Mouse (Mus musculus): ENCODE measurements at regions not wholly inside any gene's neighbourhood (a gene's known extent, or its start where the extent isn't known, plus 50 kb on each side); places are given as distances from the start of the nearest gene placed in this dataset.

GRCm38 (mm10) chr9:43575659-43576058 lies 168.1 kb upstream of the Nectin1 start:
- DNase-seq (ENCODE audit: low read depth, low spot score): no peak
- 87% methylated on average over 6 of the region's 6 CpGs for WGBS

GRCm38 (mm10) chr9:43580653-43581052 lies 163.1 kb upstream of the Nectin1 start:
- 55% methylated on average over 6 of the region's 6 CpGs for WGBS
- no peak for DNase-seq (ENCODE audit: low read depth, low spot score)

GRCm38 (mm10) chr9:43585616-43586015 lies 158.2 kb upstream of the Nectin1 start:
- no peak for DNase-seq (ENCODE audit: low read depth, low spot score)
- WGBS: 76% methylated on average over 6 of the region's 6 CpGs

GRCm38 (mm10) chr9:43593236-43593635 lies 150.5 kb upstream of the Nectin1 start:
- WGBS: 62% methylated on average over 6 of the region's 6 CpGs

GRCm38 (mm10) chr9:43594814-43595213 lies 149.0 kb upstream of the Nectin1 start:
- 87% methylated on average over 3 of the region's 3 CpGs for WGBS
- no peak for DNase-seq (ENCODE audit: low read depth, low spot score)

More at GRCm38 (mm10) chr9:43593236-43593635, 150.5 kb upstream of the Nectin1 start:
- DNase-seq (ENCODE audit: low read depth, low spot score): no peak

GRCm38 (mm10) chr9:43595461-43595860 lies 148.3 kb upstream of the Nectin1 start:
- 66% methylated on average over 4 of the region's 4 CpGs for WGBS
- no peak for DNase-seq (ENCODE audit: low read depth, low spot score)

GRCm38 (mm10) chr9:43600396-43600795 lies 143.4 kb upstream of the Nectin1 start:
- no peak for DNase-seq (ENCODE audit: low read depth, low spot score)
- 25% methylated on average over 2 of the region's 2 CpGs for WGBS

GRCm38 (mm10) chr9:43617632-43618031 lies 126.2 kb upstream of the Nectin1 start:
- WGBS: 37% methylated on average over 12 of the region's 12 CpGs
- no peak for DNase-seq (ENCODE audit: low read depth, low spot score)

- DNase-seq (ENCODE audit: low read depth, low spot score): no peak
- 47% methylated on average over 4 of the region's 4 CpGs for WGBS
Observed at GRCm38 (mm10) chr9:43627558-43627957, 116.2 kb upstream of the Nectin1 start.

- no peak for DNase-seq (ENCODE audit: low read depth, low spot score)
- WGBS: 40% methylated on average over 11 of the region's 11 CpGs
Observed at GRCm38 (mm10) chr9:43628786-43629185, 115.0 kb upstream of the Nectin1 start.

- WGBS: 75% methylated on average over 11 of the region's 11 CpGs
- no peak for DNase-seq (ENCODE audit: low read depth, low spot score)
Observed at GRCm38 (mm10) chr9:43636372-43636965, 107.3 kb upstream of the Nectin1 start.

GRCm38 (mm10) chr9:43658186-43658585 lies 85.6 kb upstream of the Nectin1 start:
- DNase-seq (ENCODE audit: low read depth, low spot score): no peak
- WGBS: 49% methylated on average over 3 of the region's 3 CpGs

GRCm38 (mm10) chr9:43659237-43659636 lies 84.5 kb upstream of the Nectin1 start:
- 57% methylated on average over 6 of the region's 6 CpGs for WGBS
- no peak for DNase-seq (ENCODE audit: low read depth, low spot score)

GRCm38 (mm10) chr9:43660151-43660550 lies 83.6 kb upstream of the Nectin1 start:
- DNase-seq (ENCODE audit: low read depth, low spot score): no peak
- 62% methylated on average over 5 of the region's 5 CpGs for WGBS

GRCm38 (mm10) chr9:43660896-43661563 lies 82.8 kb upstream of the Nectin1 start:
- WGBS: 57% methylated on average over 11 of the region's 11 CpGs
- DNase-seq (ENCODE audit: low read depth, low spot score): no peak

- DNase-seq (ENCODE audit: low read depth, low spot score): no peak
- WGBS: 72% methylated on average over 6 of the region's 6 CpGs
Observed at GRCm38 (mm10) chr9:43661646-43662045, 82.1 kb upstream of the Nectin1 start.

- DNase-seq (ENCODE audit: low read depth, low spot score): no peak
- 69% methylated on average over 6 of the region's 6 CpGs for WGBS
Observed at GRCm38 (mm10) chr9:43667386-43667785, 76.4 kb upstream of the Nectin1 start.

GRCm38 (mm10) chr9:43667974-43668373 lies 75.8 kb upstream of the Nectin1 start:
- no peak for DNase-seq (ENCODE audit: low read depth, low spot score)
- WGBS: 72% methylated on average over 4 of the region's 4 CpGs

- 58% methylated on average over 7 of the region's 7 CpGs for WGBS
- DNase-seq (ENCODE audit: low read depth, low spot score): no peak
Observed at GRCm38 (mm10) chr9:43668731-43669130, 75.1 kb upstream of the Nectin1 start.

GRCm38 (mm10) chr9:43670563-43670962 lies 73.2 kb upstream of the Nectin1 start:
- WGBS: 62% methylated on average over 5 of the region's 5 CpGs
- no peak for DNase-seq (ENCODE audit: low read depth, low spot score)

GRCm38 (mm10) chr9:43673171-43673680 lies 70.6 kb upstream of the Nectin1 start:
- no peak for DNase-seq (ENCODE audit: low read depth, low spot score)
- 23% methylated on average over 4 of the region's 4 CpGs for WGBS
